Mouse (Mus musculus): ENCODE data around the gene Gm20498. TPM values are rescaled to one million over a fixed set of nuclear protein-coding genes. Genes with fewer than 3 reads are reported as not detected.
"Not testable (repeated sequence)": the region's sequence is repeated elsewhere in the genome, so short reads cannot be mapped to it uniquely, and the experiment has no call there.

Gm20498 gene
- polyA plus RNA-seq, 1 experiment from 2014 or later: 41.0 TPM

- H3K27ac ChIP-seq: no peak overlapping the region
- WGBS: 36% methylated on average over 17 of the region's 17 CpGs
These were observed 49.0 kb downstream of the Gm20498 start for GRCm38 (mm10) chr12:81483656-81484055.

GRCm38 (mm10) chr12:81459051-81459450 is 73.7 kb downstream of the Gm20498 start:
- H3K4me3 ChIP-seq; ATAC-seq (replicated peaks); H3K9ac ChIP-seq; H3K9me3 ChIP-seq; H3K27ac ChIP-seq; H3K4me2 ChIP-seq; H3K4me1 ChIP-seq; H3K36me3 ChIP-seq (replicated peaks); H3K27me3 ChIP-seq (replicated peaks): not testable (repeated sequence)
- 94% methylated on average over 7 of the region's 7 CpGs for WGBS

More at GRCm38 (mm10) chr12:81483656-81484055, 49.0 kb downstream of the Gm20498 start:
- Histone ChIP-seq H3K36me3 (replicated peaks) (no peaks in the 10 kb centered on the region), H3K9me3 (no peaks in the 10 kb centered on the region), H3K4me1 (peaks cover 10% of the 10 kb centered on the region), H3K9ac (peak overlapping the region; percentile 41), H3K4me2 (peak overlapping the region; percentile 68), H3K27me3 (replicated peaks) (no peaks in the 10 kb centered on the region), H3K4me3 (peak overlapping the region; percentile 53)
- no peak for ATAC-seq (replicated peaks)

- not testable (repeated sequence) for H3K4me2 ChIP-seq; ATAC-seq (replicated peaks); H3K9ac ChIP-seq; H3K27me3 ChIP-seq (replicated peaks); H3K27ac ChIP-seq; H3K4me1 ChIP-seq; H3K9me3 ChIP-seq; H3K4me3 ChIP-seq; H3K36me3 ChIP-seq (replicated peaks)
- WGBS: 96% methylated on average over 9 of the region's 9 CpGs
These were observed 93.7 kb downstream of the Gm20498 start for GRCm38 (mm10) chr12:81438985-81439384.

GRCm38 (mm10) chr12:81434778-81435177 is 97.9 kb downstream of the Gm20498 start:
- not testable (repeated sequence) for H3K4me2 ChIP-seq; H3K27ac ChIP-seq; H3K36me3 ChIP-seq (replicated peaks); H3K9me3 ChIP-seq; H3K9ac ChIP-seq; ATAC-seq (replicated peaks); H3K4me1 ChIP-seq; H3K27me3 ChIP-seq (replicated peaks); H3K4me3 ChIP-seq
- 96% methylated on average over 2 of the region's 2 CpGs for WGBS

GRCm38 (mm10) chr12:81421846-81422245 is 110.9 kb downstream of the Gm20498 start, which contains the start of gene Adam4:
Gene Adam4, minus strand, starts transcription at chr12:81421946.
- H3K27me3 ChIP-seq (replicated peaks): no peaks in the 10 kb centered on the region
- no peak for ATAC-seq (replicated peaks)
- 79% methylated on average over 1 of the region's 1 CpGs for WGBS
- no peaks in the 10 kb centered on the region for H3K4me1 ChIP-seq
- H3K9ac ChIP-seq: no peak within 1 kb of the TSS
- no peaks in the 10 kb centered on the region for H3K36me3 ChIP-seq (replicated peaks)
- 0 out of 2 replicates have a peak, but pooled peaks cover 1% of the 10 kb centered on the region for H3K9me3 ChIP-seq
- no peak within 1 kb of the TSS for H3K4me2 ChIP-seq
- H3K4me3 ChIP-seq: no peak within 1 kb of the TSS
- no peak within 1 kb of the TSS for H3K27ac ChIP-seq

GRCm38 (mm10) chr12:81413211-81413610 is 119.5 kb downstream of the Gm20498 start:
- Histone ChIP-seq H3K4me3 (no peak overlapping the region), H3K4me2 (no peak overlapping the region), H3K27ac (no peak overlapping the region), H3K27me3 (replicated peaks) (no peaks in the 10 kb centered on the region), H3K9me3 (no peaks in the 10 kb centered on the region), H3K36me3 (replicated peaks) (no peaks in the 10 kb centered on the region), H3K4me1 (no peaks in the 10 kb centered on the region), H3K9ac (no peak overlapping the region)
- WGBS: 85% methylated on average over 3 of the region's 3 CpGs
- ATAC-seq (replicated peaks): no peak

- Histone ChIP-seq H3K9ac (no peak overlapping the region), H3K9me3 (no peaks in the 10 kb centered on the region), H3K27me3 (replicated peaks) (no peaks in the 10 kb centered on the region), H3K4me3 (no peak overlapping the region), H3K27ac (no peak overlapping the region), H3K36me3 (replicated peaks) (no peaks in the 10 kb centered on the region), H3K4me2 (no peak overlapping the region), H3K4me1 (no peaks in the 10 kb centered on the region)
- WGBS: 89% methylated on average over 3 of the region's 3 CpGs
- no peak for ATAC-seq (replicated peaks)
These were observed 123.7 kb downstream of the Gm20498 start for GRCm38 (mm10) chr12:81408966-81409365.

- Histone ChIP-seq H3K9ac (no peak overlapping the region), H3K27ac (no peak overlapping the region), H3K27me3 (replicated peaks) (no peaks in the 10 kb centered on the region), H3K4me3 (no peak overlapping the region), H3K9me3 (no peaks in the 10 kb centered on the region), H3K36me3 (replicated peaks) (no peaks in the 10 kb centered on the region), H3K4me1 (no peaks in the 10 kb centered on the region), H3K4me2 (no peak overlapping the region)
- 14% methylated on average over 1 of the region's 1 CpGs for WGBS
- peak; percentile 67; the same call in 1 of the 2 replicates for ATAC-seq (replicated peaks)
These were observed 130.5 kb downstream of the Gm20498 start for GRCm38 (mm10) chr12:81402187-81402586.

GRCm38 (mm10) chr12:81379364-81379763 is 153.3 kb downstream of the Gm20498 start, which contains the start of gene Gm4787:
Gene Gm4787, minus strand, starts transcription at chr12:81379464.
- not testable (repeated sequence) for ATAC-seq (replicated peaks); H3K4me1 ChIP-seq
- 48% methylated on average over 1 of the region's 1 CpGs for WGBS

GRCm38 (mm10) chr12:81333841-81334240 is 198.9 kb downstream of the Gm20498 start:
- no peak for ATAC-seq (replicated peaks)
- Histone ChIP-seq H3K9me3 (no peaks in the 10 kb centered on the region), H3K27me3 (replicated peaks) (peaks cover 7% of the 10 kb centered on the region), H3K27ac (peak overlapping the region; percentile 90), H3K9ac (peak overlapping the region; percentile 9; the same call in 1 of the 2 replicates), H3K4me1 (peaks cover 18% of the 10 kb centered on the region), H3K4me2 (peak overlapping the region; percentile 83), H3K4me3 (peak overlapping the region; percentile 62), H3K36me3 (replicated peaks) (no peaks in the 10 kb centered on the region)
- 62% methylated on average over 5 of the region's 5 CpGs for WGBS

More at GRCm38 (mm10) chr12:81379364-81379763, 153.3 kb downstream of the Gm20498 start, which contains the start of gene Gm4787:
- not testable (repeated sequence) for H3K27me3 ChIP-seq (replicated peaks); H3K27ac ChIP-seq; H3K36me3 ChIP-seq (replicated peaks); H3K4me2 ChIP-seq; H3K4me3 ChIP-seq; H3K9ac ChIP-seq; H3K9me3 ChIP-seq

GRCm38 (mm10) chr12:81332875-81333421 is 199.8 kb downstream of the Gm20498 start, which contains the start of gene Slc8a3:
Gene Slc8a3, minus strand, starts transcription at chr12:81333180.
- WGBS: under 1% methylated on average over 47 of the region's 47 CpGs
- Histone ChIP-seq H3K27me3 (replicated peaks) (peaks cover 7% of the 10 kb centered on the region), H3K4me3 (peak within 1 kb of the TSS; percentile 62), H3K4me2 (peak within 1 kb of the TSS; percentile 83), H3K4me1 (peaks cover 18% of the 10 kb centered on the region), H3K27ac (peak within 1 kb of the TSS; percentile 90), H3K36me3 (replicated peaks) (no peaks in the 10 kb centered on the region), H3K9ac (peak within 1 kb of the TSS; percentile 81), H3K9me3 (no peaks in the 10 kb centered on the region)
- ATAC-seq (replicated peaks): peak; percentile 82

- Histone ChIP-seq H3K9me3 (no peaks in the 10 kb centered on the region), H3K27ac (peak overlapping the region; percentile 90), H3K4me3 (peak overlapping the region; percentile 62), H3K36me3 (replicated peaks) (no peaks in the 10 kb centered on the region), H3K4me2 (peak overlapping the region; percentile 83), H3K4me1 (peaks cover 18% of the 10 kb centered on the region), H3K9ac (peak overlapping the region; percentile 81), H3K27me3 (replicated peaks) (peaks cover 7% of the 10 kb centered on the region)
- peak; percentile 83 for ATAC-seq (replicated peaks)
- under 1% methylated on average over 45 of the region's 54 CpGs for WGBS
These were observed 200.5 kb downstream of the Gm20498 start for GRCm38 (mm10) chr12:81331937-81332874.
